Mouse (Mus musculus): Measurements from ENCODE around the gene Anapc13. TPM values are rescaled to one million over a fixed set of nuclear protein-coding genes. Genes with fewer than 3 reads are reported as not detected.

Gene Anapc13
- polyA plus RNA-seq, 1 experiment from 2014 or later = 191 TPM

DNA sequence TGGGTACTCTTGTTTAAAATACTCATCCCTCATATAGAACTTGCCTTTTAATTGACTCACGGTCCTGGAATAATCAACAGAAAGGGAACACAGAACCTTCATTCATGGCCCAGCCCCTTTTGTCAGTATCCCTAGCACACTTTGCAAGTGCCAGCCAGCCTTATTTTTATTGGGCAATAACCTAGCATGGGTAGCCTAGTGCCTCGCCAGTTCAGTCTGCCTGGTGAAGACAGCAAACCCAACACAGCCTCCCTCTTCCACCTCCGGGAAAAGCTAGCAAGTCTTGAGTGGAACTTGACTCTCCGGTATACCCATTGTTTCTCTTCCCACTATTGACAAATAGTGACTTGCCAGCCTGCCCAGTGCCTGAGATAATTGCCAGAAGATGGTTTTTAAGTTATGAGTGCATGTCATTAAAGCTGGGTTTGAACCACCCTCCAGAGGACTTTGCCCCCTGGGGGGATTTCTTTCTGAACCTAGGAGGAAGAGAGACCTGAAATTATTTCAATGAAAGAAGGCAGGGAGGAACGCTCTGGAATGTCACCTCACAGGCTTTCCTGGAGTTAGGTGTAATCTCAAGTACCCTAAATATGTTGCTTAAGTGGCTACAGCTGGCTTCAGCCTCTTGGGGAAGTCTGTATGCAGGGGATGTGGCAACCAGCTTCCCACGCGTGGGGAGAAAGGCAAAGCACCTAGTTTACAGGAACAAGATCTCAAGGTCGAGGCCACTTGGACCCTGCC is 30.4 kb downstream of the Anapc13 start:
- no peak overlapping the region for H3K27ac ChIP-seq
- WGBS = 72% methylated on average over 8 of the region's 8 CpGs

DNA sequence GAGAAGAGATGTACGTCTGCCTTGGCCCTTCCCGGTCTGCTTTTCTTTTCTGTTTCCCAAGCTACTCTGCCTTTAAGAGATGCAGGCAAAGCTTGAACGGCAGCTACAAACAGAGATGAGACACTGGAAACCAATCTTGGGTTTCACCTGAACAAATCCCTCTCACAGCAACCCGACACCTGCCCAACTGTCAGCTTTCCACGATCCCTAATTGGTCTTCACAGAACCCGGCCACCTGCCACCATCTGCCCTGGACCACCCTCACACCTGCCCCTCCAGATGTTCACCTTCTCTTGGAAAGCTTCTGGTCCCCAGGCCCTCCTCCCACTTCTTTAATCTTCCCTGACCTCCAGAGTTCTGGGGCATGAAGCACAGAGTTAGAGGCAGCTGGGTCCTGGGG is 42.0 kb downstream of the Anapc13 start:
- 49% methylated on average over 6 of the region's 6 CpGs for WGBS
- H3K4me3 ChIP-seq = no peak overlapping the region
- H3K27me3 ChIP-seq (ENCODE audit: insufficient read depth, poor library complexity, severe bottlenecking) = no peaks in the 10 kb centered on the region
- no peaks in the 10 kb centered on the region for H3K9me3 ChIP-seq
- DNase-seq (ENCODE audit: low spot score) = peak; percentile 45
- H3K36me3 ChIP-seq = no peaks in the 10 kb centered on the region
- peak overlapping the region; percentile 51 for H3K27ac ChIP-seq
- H3K4me1 ChIP-seq (replicated peaks) = peaks cover 46% of the 10 kb centered on the region

More for the DNA sequence above, 30.4 kb downstream of the Anapc13 start:
- H3K36me3 ChIP-seq = no peaks in the 10 kb centered on the region
- DNase-seq (ENCODE audit: low spot score) = no peak
- H3K4me1 ChIP-seq (replicated peaks) = peaks cover 27% of the 10 kb centered on the region
- H3K27me3 ChIP-seq (ENCODE audit: insufficient read depth, poor library complexity, severe bottlenecking) = no peaks in the 10 kb centered on the region
- no peak overlapping the region for H3K4me3 ChIP-seq
- no peaks in the 10 kb centered on the region for H3K9me3 ChIP-seq

DNA sequence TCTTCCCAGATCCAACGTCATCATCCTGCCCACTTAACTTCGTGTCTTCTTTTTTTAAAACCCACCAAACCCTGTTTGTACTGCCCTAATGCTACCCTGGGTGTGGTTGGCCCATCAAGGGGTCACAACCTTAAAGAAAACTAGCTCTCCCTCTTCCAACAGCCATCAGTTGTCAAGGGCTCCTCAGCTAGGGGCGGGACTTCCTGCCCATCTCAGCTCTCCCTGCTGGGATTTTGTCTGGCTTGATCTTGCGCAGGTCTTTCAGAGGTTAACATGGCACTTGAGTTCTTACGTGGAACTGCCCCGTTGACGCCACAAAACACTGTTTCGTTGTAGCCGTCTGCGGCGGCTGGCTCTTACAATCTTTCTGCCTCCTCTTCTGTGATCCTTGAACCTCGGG is 42.8 kb downstream of the Anapc13 start:
- 91% methylated on average over 12 of the region's 12 CpGs for WGBS
- no peaks in the 10 kb centered on the region for H3K9me3 ChIP-seq

DNA sequence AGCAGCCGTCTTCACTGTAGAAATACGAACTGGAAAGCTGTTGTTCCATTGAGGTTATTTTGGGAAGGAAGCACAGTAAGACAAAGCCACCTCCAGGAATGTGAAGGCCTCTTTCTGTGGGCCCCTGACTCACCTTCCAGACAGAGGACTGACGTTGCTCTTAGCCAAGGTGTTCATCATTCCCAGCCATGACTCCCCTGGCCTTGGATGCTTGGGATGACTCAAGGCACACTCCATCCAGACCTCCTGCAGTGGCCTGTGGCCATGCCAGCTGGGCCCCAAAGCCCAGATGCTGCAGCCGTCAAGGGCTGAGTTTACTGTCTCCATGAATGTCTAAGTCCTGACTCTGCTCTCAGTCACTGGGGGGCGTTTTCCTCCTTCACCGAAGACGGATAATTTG is 47.3 kb downstream of the Anapc13 start:
- WGBS = 76% methylated on average over 7 of the region's 7 CpGs
- DNase-seq (ENCODE audit: low spot score) = no peak
- H3K9me3 ChIP-seq = no peaks in the 10 kb centered on the region
- H3K4me1 ChIP-seq (replicated peaks) = peaks cover 36% of the 10 kb centered on the region
- H3K36me3 ChIP-seq = no peaks in the 10 kb centered on the region
- H3K27me3 ChIP-seq (ENCODE audit: insufficient read depth, poor library complexity, severe bottlenecking) = peaks cover 4% of the 10 kb centered on the region; the same call in 1 of the 2 replicates
- no peak overlapping the region for H3K4me3 ChIP-seq
- peak overlapping the region; percentile 59; the same call in 1 of the 2 replicates for H3K27ac ChIP-seq

More for the DNA sequence above, 42.8 kb downstream of the Anapc13 start:
- H3K4me1 ChIP-seq (replicated peaks) = peaks cover 52% of the 10 kb centered on the region
- no peak for DNase-seq (ENCODE audit: low spot score)
- H3K4me3 ChIP-seq = no peak overlapping the region
- no peaks in the 10 kb centered on the region for H3K27me3 ChIP-seq (ENCODE audit: insufficient read depth, poor library complexity, severe bottlenecking)
- H3K36me3 ChIP-seq = no peaks in the 10 kb centered on the region
- H3K27ac ChIP-seq = no peak overlapping the region; the same call in 1 of the 2 replicates

DNA sequence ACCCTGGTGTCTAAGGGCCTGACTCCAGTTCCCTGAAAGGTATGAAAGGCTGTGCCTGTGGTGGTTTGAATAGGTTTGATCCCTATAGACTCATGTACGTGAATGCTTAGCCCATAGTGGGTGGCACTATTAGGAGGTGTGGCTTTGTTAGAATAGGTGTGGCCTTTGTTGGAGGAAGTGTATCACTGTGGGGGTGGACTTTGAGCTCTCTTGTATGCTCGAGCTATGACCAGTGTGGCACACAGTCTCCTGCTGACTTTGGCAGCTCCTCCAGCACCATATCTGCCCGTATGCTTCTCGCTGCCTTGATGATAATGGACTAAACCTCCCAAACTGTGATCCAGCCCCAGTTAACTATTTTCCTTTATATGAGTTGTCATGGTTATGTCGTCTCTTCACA is 49.8 kb downstream of the Anapc13 start:
- 71% methylated on average over 5 of the region's 5 CpGs for WGBS
- H3K4me3 ChIP-seq = no peak overlapping the region
- peaks cover 30% of the 10 kb centered on the region for H3K4me1 ChIP-seq (replicated peaks)
- H3K9me3 ChIP-seq = no peaks in the 10 kb centered on the region
- H3K27ac ChIP-seq = no peak overlapping the region
- H3K27me3 ChIP-seq (ENCODE audit: insufficient read depth, poor library complexity, severe bottlenecking) = peaks cover 4% of the 10 kb centered on the region; the same call in 1 of the 2 replicates
- DNase-seq (ENCODE audit: low spot score) = no peak
- no peaks in the 10 kb centered on the region for H3K36me3 ChIP-seq

DNA sequence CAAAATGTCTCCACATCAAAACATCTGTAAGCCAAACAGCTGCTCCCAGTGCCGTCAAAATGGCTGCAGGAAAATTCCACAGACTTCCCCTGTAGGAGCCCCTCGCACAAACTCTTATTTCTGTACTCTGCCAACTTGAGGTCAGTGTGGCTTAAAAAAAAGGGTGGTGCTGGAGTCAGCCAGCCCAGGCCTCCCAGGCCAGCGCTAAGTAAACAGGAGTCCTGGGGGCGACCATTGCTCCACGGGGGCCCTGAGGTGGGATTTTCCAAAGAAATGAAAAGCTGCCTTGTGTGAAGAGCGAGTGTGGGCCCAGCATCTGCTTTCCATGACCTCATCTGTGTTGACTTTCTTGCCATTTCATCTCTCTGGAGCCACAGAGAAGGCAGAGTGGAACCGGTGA is 55.4 kb downstream of the Anapc13 start:
- 49% methylated on average over 7 of the region's 7 CpGs for WGBS
- Histone ChIP-seq H3K4me3 (no peak overlapping the region), H3K36me3 (no peaks in the 10 kb centered on the region), H3K4me1 (replicated peaks) (peaks cover 7% of the 10 kb centered on the region; the same call in 1 of the 2 replicates), H3K27ac (no peak overlapping the region; the same call in 1 of the 2 replicates), H3K9me3 (no peaks in the 10 kb centered on the region), H3K27me3 (ENCODE audit: insufficient read depth, poor library complexity, severe bottlenecking) (peaks cover 5% of the 10 kb centered on the region; the same call in 1 of the 2 replicates)
- DNase-seq (ENCODE audit: low spot score) = peak; percentile 34

Other genes with a start within 250 kb of the Anapc13 start
- gene Ky, start 120.5 kb upstream of the Anapc13 start, polyA plus RNA-seq (2016; fragmentation: Nextera tagmentation; extraction: Ambion mirVana) = 0.50 and 0.60 TPM in 2 replicates
- 45.2 and 55.2 TPM in 2 replicates for gene Cep63, start 238 bp downstream of the Anapc13 start, polyA plus RNA-seq (2016; fragmentation: Nextera tagmentation; extraction: Ambion mirVana)
- 67.6 and 70.1 TPM in 2 replicates for gene Amotl2, start 90.4 kb downstream of the Anapc13 start, polyA plus RNA-seq (2016; fragmentation: Nextera tagmentation; extraction: Ambion mirVana)
- 13.3 and 13.9 TPM in 2 replicates for gene Ryk, start 208.6 kb downstream of the Anapc13 start, polyA plus RNA-seq (2016; fragmentation: Nextera tagmentation; extraction: Ambion mirVana)

All from hindbrain, embryonic 10.5 days (tissue).